8 mouse cellular contexts compared by ENCODE assay signal in the genomic region with DNA sequence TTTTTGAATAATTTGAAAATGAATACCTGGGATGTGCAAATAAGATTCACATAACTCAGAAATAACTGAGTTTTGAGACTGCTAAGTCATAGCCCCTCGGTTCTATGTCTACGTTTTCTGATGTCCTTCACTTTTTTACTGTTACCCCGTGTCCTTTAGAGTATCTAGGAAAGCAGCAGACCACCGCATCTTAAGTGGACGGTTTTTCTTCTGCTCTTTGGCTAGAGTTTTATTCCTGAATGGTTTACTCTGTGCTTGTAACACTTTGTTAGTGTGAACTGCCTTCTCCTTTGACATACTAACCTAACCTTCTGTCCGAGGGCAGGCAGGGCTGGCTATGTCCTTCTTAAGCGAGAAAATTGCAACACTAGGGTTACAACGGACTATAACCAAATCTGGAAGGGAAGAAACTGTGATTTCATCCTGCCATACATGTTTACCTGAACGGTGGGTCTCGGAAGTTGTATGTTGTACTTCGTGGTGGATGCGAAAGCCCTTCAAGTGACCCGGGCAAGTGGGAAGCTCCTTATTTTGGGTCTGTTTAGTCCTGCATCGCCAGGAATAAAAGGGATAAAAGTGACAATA. TPM values are rescaled to one million over a fixed set of nuclear protein-coding genes. Genes with fewer than 3 reads are reported as not detected.
A peak's percentile ranks its signal among the peaks of the same experiment; 100 is the strongest.
DNase-seq lines count a peak whose midpoint lies in the region; ATAC-seq lines count a peak whose summit lies in the region.

No protein-coding gene starts in this region.

- no peak for DNase-seq in kidney, adult 18-20 months
- DNase-seq in kidney, postnatal 10 days: peak; percentile 33
- DNase-seq in gastrocnemius, postnatal 36 days: no peak
- DNase-seq in left cerebral cortex, adult 8-10 months (ENCODE audit: low spot score in 2 of 2): no peak
- no peak for DNase-seq in urinary bladder, postnatal 36 days (ENCODE audit: low spot score in 2 of 2)

- H3K4me3 ChIP-seq in kidney, embryonic 14.5 days (ENCODE audit: low read length): peak overlapping the region; percentile 88
- peak overlapping the region; percentile 81 for H3K4me3 ChIP-seq in embryonic facial prominence, embryonic 12.5 days
- peak overlapping the region; percentile 88 for H3K4me3 ChIP-seq in midbrain, embryonic 16.5 days (ENCODE audit: low read depth, low read length)

- H3K4me1 ChIP-seq in kidney, embryonic 14.5 days (ENCODE audit: control insufficient read depth, insufficient read depth, low read length): peaks cover 11% of the 10 kb centered on the region; the same call in 1 of the 2 replicates
- peaks cover 14% of the 10 kb centered on the region for H3K4me1 ChIP-seq in embryonic facial prominence, embryonic 12.5 days
- peaks cover 21% of the 10 kb centered on the region for H3K4me1 ChIP-seq in midbrain, embryonic 16.5 days (ENCODE audit: control insufficient read depth, insufficient read depth, low read length)

- intact Hi-C loops in gastrocnemius, postnatal 36 days (cut with DNase I): no loop called here

- H3K27me3 ChIP-seq in kidney, embryonic 14.5 days (ENCODE audit: control insufficient read depth, insufficient read depth, low read length): no peaks in the 10 kb centered on the region
- no peaks in the 10 kb centered on the region for H3K27me3 ChIP-seq in embryonic facial prominence, embryonic 12.5 days
- H3K27me3 ChIP-seq in midbrain, embryonic 16.5 days (ENCODE audit: control insufficient read depth, insufficient read depth, low read depth, low read length): no peaks in the 10 kb centered on the region

- peak overlapping the region; percentile 81 for H3K4me2 ChIP-seq in kidney, embryonic 14.5 days (replicated peaks; ENCODE audit: low read depth, low read length)
- peak overlapping the region; percentile 68 for H3K4me2 ChIP-seq in embryonic facial prominence, embryonic 12.5 days (replicated peaks)
- peak overlapping the region; percentile 70 for H3K4me2 ChIP-seq in midbrain, embryonic 16.5 days (ENCODE audit: low read length)

- no peaks in the 10 kb centered on the region for H3K9me3 ChIP-seq in kidney, embryonic 14.5 days (ENCODE audit: control insufficient read depth, low read length)
- H3K9me3 ChIP-seq in embryonic facial prominence, embryonic 12.5 days: no peaks in the 10 kb centered on the region
- H3K9me3 ChIP-seq in midbrain, embryonic 16.5 days (replicated peaks; ENCODE audit: control insufficient read depth, low read length, poor library complexity, severe bottlenecking): no peaks in the 10 kb centered on the region

- peak overlapping the region; percentile 96 for H3K9ac ChIP-seq in kidney, embryonic 14.5 days (ENCODE audit: low read depth, low read length)
- H3K9ac ChIP-seq in embryonic facial prominence, embryonic 12.5 days: peak overlapping the region; percentile 87
- peak overlapping the region; percentile 95 for H3K9ac ChIP-seq in midbrain, embryonic 16.5 days (ENCODE audit: low read depth, low read length)

- WGBS in kidney, embryonic 14.5 days: 4% methylated on average over 14 of the region's 14 CpGs
- 9% methylated on average over 14 of the region's 14 CpGs for whole genome bisulfite sequencing in embryonic facial prominence, embryonic 12.5 days
- 8% methylated on average over 14 of the region's 14 CpGs for WGBS in midbrain, embryonic 16.5 days

- no peak for ATAC-seq in kidney, embryonic 14.5 days (ENCODE audit: low FRiP score, low TSS enrichment)
- no peak for ATAC-seq in embryonic facial prominence, embryonic 12.5 days (ENCODE audit: insufficient number of reproducible peaks, insufficient read depth, low FRiP score, low TSS enrichment)
- no peak for ATAC-seq in midbrain, embryonic 16.5 days

- peak overlapping the region; percentile 98 for H3K27ac ChIP-seq in kidney, embryonic 14.5 days (ENCODE audit: low read depth, low read length)
- peak overlapping the region; percentile 96 for H3K27ac ChIP-seq in embryonic facial prominence, embryonic 12.5 days
- H3K27ac ChIP-seq in midbrain, embryonic 16.5 days (ENCODE audit: low read length): peak overlapping the region; percentile 99

- peaks cover 30% of the 10 kb centered on the region for H3K36me3 ChIP-seq in kidney, embryonic 14.5 days (ENCODE audit: control insufficient read depth, insufficient read depth, low read length)
- peaks cover 26% of the 10 kb centered on the region for H3K36me3 ChIP-seq in embryonic facial prominence, embryonic 12.5 days
- peaks cover 21% of the 10 kb centered on the region for H3K36me3 ChIP-seq in midbrain, embryonic 16.5 days (ENCODE audit: control insufficient read depth, insufficient read depth, low read length)

RNA-seq across cellular contexts. Expression of gene Tpt1, which starts 0.7 kb away (rescaled TPM):
- 1,151 and 1,339 TPM in 2 replicates for polyA plus RNA-seq in kidney, embryonic 14.5 days (2014; fragmentation: Nextera tagmentation; extraction: Ambion mirVana)
- polyA plus RNA-seq in embryonic facial prominence, embryonic 12.5 days (2016; fragmentation: Nextera tagmentation; extraction: Ambion mirVana): 956 and 977 TPM in 2 replicates
- polyA plus RNA-seq in midbrain, embryonic 16.5 days (2015; fragmentation: Nextera tagmentation; extraction: Ambion mirVana): 606 and 643 TPM in 2 replicates
- 1,000 to 10,000 TPM; 2,921 to 3,241 TPM for total RNA-seq in gastrocnemius, postnatal 36 days (2021)
- total RNA-seq in left cerebral cortex, adult 8-10 months (2022): 1,000 to 10,000 TPM in 2 of 4 experiments, 100 to 1,000 TPM in 2; 980 to 1,027 (median 1,005) TPM

RNA-seq across cellular contexts. Expression of gene Slc25a30, which starts 57.4 kb away (rescaled TPM):
- polyA plus RNA-seq in kidney, embryonic 14.5 days (2014; fragmentation: Nextera tagmentation; extraction: Ambion mirVana): 8.1 and 9.6 TPM in 2 replicates
- 5.3 and 5.5 TPM in 2 replicates for polyA plus RNA-seq in embryonic facial prominence, embryonic 12.5 days (2016; fragmentation: Nextera tagmentation; extraction: Ambion mirVana)
- polyA plus RNA-seq in midbrain, embryonic 16.5 days (2015; fragmentation: Nextera tagmentation; extraction: Ambion mirVana): 8.9 and 11.0 TPM in 2 replicates
- 10 to 100 TPM in 1 of 2 experiments, 1 to 10 TPM in 1; 5.6 to 11.9 TPM for total RNA-seq in gastrocnemius, postnatal 36 days (2021)
- total RNA-seq in left cerebral cortex, adult 8-10 months (2022): 10 to 100 TPM; 10.4 to 15.2 (median 13.0) TPM
